Mouse (Mus musculus) liver, embryonic 14.5 days (tissue): Measurements from ENCODE around the gene Cpd. TPM values are rescaled to one million over a fixed set of nuclear protein-coding genes. Genes with fewer than 3 reads are reported as not detected.

Experiments used
- ATAC-seq: fragments of 200-750 bp; cut with Nextera tagmentation; 2 replicates; pipeline ENCODE4 v1.8.0; 2017; ENCODE audit warnings: moderate number of reproducible peaks, mild to moderate bottlenecking, moderate library complexity; ENCODE audit not compliant: insufficient read depth
- DNase-seq, 3 experiments: peaks; one replicate each; pipeline ENCODE4 v3.0.0-alpha.2; 2012 to 2013; ENCODE audit warnings: low read depth in 3 of 3, low spot score in 3 of 3
- H3K27ac ChIP-seq: fragments of 300-500 bp; sonication (generic); 2 replicates; pipeline ENCODE4 v1.5.1; 2014; ENCODE audit warnings: moderate library complexity, mild to moderate bottlenecking, control low read depth, inconsistent platforms
- H3K27me3 ChIP-seq: fragments of 300-500 bp; sonication (generic); 2 replicates; pipeline ENCODE4 v1.6.1; 2014; ENCODE audit warnings: mild to moderate bottlenecking, low read length, moderate library complexity; ENCODE audit not compliant: control insufficient read depth, insufficient read depth
- H3K36me3 ChIP-seq: fragments of 300-500 bp; sonication (generic); replicated peaks from 2 replicates; pipeline ENCODE4 v1.6.1; 2014; ENCODE audit warnings: low read depth; ENCODE audit not compliant: control insufficient read depth, insufficient read depth
- H3K4me1 ChIP-seq, 2 experiments: fragments of 200-500 bp in 1 of 2; fragments of 300-500 bp in 1 of 2; sonication (generic) in 1 of 2; replicated peaks; 2 replicates each; pipeline ENCODE4 v1.6.1; 2012 to 2014; ENCODE audit warnings: antibody characterized with exemption in 1 of 2, inconsistent platforms in 1 of 2, low read length in 1 of 2; ENCODE audit not compliant: control insufficient read depth in 2 of 2, insufficient read depth in 2 of 2
- H3K4me2 ChIP-seq: fragments of 300-500 bp; sonication (generic); 2 replicates; pipeline ENCODE4 v1.6.1; 2014; ENCODE audit warnings: low read depth, mild to moderate bottlenecking, control low read depth, moderate library complexity
- H3K4me3 ChIP-seq, 2 experiments: fragments of 200-500 bp in 1 of 2; fragments of 300-500 bp in 1 of 2; sonication (generic) in 1 of 2; 2 replicates each; pipeline ENCODE4 v1.5.1; 2012 to 2014; ENCODE audit warnings: low read depth in 2 of 2, low read length in 2 of 2, mild to moderate bottlenecking in 2 of 2, control low read depth in 1 of 2, inconsistent platforms in 1 of 2, moderate library complexity in 1 of 2; ENCODE audit not compliant: insufficient read depth in 1 of 2
- H3K9ac ChIP-seq: fragments of 300-500 bp; sonication (generic); replicated peaks from 2 replicates; pipeline ENCODE4 v1.6.1; 2014; ENCODE audit warnings: mild to moderate bottlenecking, control low read depth, moderate library complexity
- H3K9me3 ChIP-seq: fragments of 300-500 bp; sonication (generic); 2 replicates; pipeline ENCODE4 v1.6.1; 2016; ENCODE audit warnings: low read length, mixed read lengths; ENCODE audit not compliant: control insufficient read depth
- CTCF ChIP-seq: IDR thresholded peaks from 2 replicates; pipeline ENCODE4 v1.5.1; 2016; ENCODE audit warnings: antibody characterized with exemption, low read depth, control low read depth
- EP300 ChIP-seq: IDR thresholded peaks from 2 replicates; pipeline ENCODE4 v1.6.1; 2016; ENCODE audit warnings: antibody characterized with exemption, low read depth
- WGBS: fragments of 180-500 bp; shearing (Covaris S2); extraction: QIAGEN DNeasy Blood & Tissue Kit; methylation state at CpG from one replicate; pipeline ENCODE4 v1.1.7; 2014; ENCODE audit not compliant: insufficient replicate concordance; 5-methylcytosine and 5-hydroxymethylcytosine counted together
- polyA plus RNA-seq, 2 experiments: library from polyadenylated mRNA; depleted of rRNA in 1 of 2; stranded (reverse) in 1 of 2; unstranded in 1 of 2; fragments of >200 nt; fragmentation: Nextera tagmentation in 1 of 2; extraction: Ambion mirVana in 1 of 2; gene quantifications; 2 replicates each; pipeline versions ENCODE4 v1.2.1 to v1.2.3; 2012 to 2014

Gene Cpd
- polyA plus RNA-seq, 2 experiments: 7.2 to 8.2 TPM

DNA sequence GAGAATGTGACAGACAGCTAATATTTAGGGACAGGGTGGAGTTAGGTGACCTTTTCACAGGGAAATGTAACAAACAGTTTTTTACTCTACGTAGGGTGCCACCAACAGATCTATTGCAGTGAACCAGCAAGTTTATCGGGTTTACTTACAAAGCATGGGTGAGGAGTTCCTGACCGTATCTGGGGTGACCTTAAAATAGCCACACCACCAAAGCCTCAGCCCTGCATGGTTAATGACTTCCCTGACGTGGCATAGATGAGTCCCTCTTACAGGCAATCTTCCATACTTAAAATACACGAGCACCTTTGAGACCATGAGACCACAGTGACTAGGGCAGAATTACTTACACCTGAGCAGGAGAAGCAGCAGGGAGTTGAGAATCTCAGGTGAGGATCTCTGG is 12.0 kb upstream of the Cpd start:
- DNase-seq (no peak), ATAC-seq (no peak)
- Histone ChIP-seq H3K9ac (no peak overlapping the region), H3K4me1 (peaks cover 0 to 13% of the 10 kb centered on the region in 2 experiments; a peak in 2 of 4 replicates), H3K27ac (no peak overlapping the region), H3K4me3 (no peak overlapping the region), H3K4me2 (no peak overlapping the region), H3K36me3 (no peaks in the 10 kb centered on the region), H3K9me3 (no peaks in the 10 kb centered on the region), H3K27me3 (no peaks in the 10 kb centered on the region)
- WGBS: 14% methylated on average over 5 of the region's 5 CpGs
- TF ChIP-seq CTCF: no peak
- no peak for TF ChIP-seq EP300

DNA sequence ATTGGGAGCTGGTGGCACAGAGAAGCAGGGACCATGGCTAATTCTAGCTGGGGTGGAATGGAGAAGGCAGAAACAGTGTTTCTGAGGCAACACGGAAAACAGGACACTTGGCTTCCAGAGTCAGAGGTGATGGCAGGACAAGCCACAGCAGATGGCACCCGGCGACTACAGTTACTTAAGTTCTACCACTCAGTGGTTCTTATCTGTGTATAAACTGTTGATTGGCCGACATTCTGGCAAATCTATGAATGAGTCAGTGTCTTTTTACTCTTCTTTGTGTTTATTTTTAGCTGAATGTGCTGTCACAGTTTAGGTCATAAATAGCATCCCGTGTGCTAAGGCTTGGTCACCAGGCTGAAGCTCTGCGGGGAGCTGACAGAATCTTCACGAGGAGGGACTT is 10.3 kb upstream of the Cpd start:
- 46% methylated on average over 7 of the region's 7 CpGs for WGBS
- DNase-seq (no peak), ATAC-seq (no peak)
- H3K4me1 ChIP-seq: peaks cover 0 to 13% of the 10 kb centered on the region in 2 experiments; a peak in 2 of 4 replicates
- no peaks in the 10 kb centered on the region for H3K36me3 ChIP-seq
- H3K27me3 ChIP-seq: no peaks in the 10 kb centered on the region
- no peak overlapping the region for H3K4me2 ChIP-seq
- H3K9ac ChIP-seq: no peak overlapping the region
- no peak overlapping the region for H3K4me3 ChIP-seq
- no peak overlapping the region for H3K27ac ChIP-seq
- H3K9me3 ChIP-seq: no peaks in the 10 kb centered on the region
- TF ChIP-seq EP300 (no peak), CTCF (no peak)

DNA sequence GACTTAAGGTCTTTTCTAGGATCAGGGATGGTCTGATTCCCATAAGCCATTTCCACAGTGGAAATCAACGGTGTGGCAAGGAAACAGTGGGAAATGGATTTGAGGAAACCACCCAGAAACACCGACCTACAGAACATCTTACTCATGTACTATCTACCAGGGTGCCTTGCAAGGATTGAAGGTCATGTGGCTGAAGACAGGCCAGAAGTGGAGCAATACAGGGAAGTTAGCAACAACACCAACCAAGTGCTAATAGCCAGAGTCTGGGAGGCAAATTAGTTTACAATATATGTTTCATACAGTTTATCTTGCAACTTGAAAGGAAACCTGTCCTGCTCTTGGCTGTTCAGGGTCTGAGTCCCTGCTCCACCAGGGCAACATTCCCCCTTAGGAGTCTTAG is 9.8 kb upstream of the Cpd start:
- Histone ChIP-seq H3K4me2 (no peak overlapping the region), H3K9ac (no peak overlapping the region), H3K36me3 (no peaks in the 10 kb centered on the region), H3K4me3 (no peak overlapping the region), H3K27me3 (no peaks in the 10 kb centered on the region), H3K4me1 (peaks cover 0 to 13% of the 10 kb centered on the region in 2 experiments; a peak in 2 of 4 replicates), H3K9me3 (no peaks in the 10 kb centered on the region), H3K27ac (no peak overlapping the region)
- TF ChIP-seq EP300 (no peak), CTCF (no peak)
- ATAC-seq (no peak), DNase-seq (no peak)
- WGBS: 51% methylated on average over 2 of the region's 2 CpGs

DNA sequence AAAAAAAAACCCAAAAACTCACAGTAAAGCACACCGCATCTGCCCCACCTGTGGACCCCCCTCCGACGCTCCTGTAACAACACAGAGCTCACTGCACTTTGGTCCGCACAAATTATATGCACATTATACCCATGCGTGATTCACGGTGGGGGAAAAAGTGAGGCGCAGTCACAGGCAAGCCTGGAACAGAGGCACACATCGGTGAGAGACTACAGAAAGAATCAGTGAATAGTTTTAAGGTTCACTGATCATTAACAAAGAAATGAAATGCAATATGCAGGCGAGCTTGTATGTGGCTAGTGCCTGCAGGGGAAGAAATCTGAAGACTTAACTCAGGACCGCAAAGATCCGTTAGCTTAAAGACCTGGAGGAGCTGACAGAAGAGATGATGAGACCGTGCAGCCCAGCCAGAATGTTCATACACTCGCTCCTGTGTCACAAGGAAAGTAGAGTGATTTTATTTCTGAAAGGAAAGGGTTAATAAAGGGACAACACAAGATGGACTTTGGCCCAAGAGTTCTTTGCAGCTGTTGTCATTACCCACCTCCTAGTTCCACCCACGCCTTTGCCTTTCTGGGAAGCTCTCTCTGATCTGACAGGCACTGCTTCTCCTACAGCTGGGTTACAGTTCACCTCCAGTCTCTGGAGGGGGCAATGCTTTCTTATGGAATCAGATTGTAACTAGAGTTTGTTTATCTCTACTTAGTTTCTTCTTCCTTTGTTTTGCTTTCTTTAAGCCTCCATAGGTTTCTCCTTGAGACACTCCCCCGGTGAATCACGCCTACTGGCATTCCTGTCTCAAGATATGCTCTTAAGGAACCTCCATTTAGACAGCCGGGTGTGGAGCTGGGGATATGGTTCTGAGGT is 7.9 kb upstream of the Cpd start:
- no peaks in the 10 kb centered on the region for H3K36me3 ChIP-seq
- WGBS: 67% methylated on average over 17 of the region's 17 CpGs

DNA sequence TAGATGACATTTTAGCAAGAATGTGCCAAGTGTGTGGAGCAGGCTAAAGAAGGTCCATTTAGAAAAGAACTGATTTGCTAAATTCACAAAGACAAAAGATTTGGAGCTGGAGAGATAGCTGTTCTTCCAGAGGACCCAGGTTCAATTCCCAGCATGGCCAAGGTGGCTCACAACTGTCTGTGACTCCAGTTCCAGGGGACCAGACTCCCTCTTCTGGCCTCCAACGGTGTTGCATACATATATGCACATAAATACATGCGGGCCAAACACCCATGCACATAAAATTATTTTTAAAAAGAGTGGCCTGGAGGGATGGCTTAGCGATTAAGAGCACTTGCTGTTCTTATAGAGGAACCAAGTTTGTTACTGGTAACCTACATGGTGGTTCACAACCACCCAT is 4.7 kb upstream of the Cpd start:
- no peak for ATAC-seq
- H3K27me3 ChIP-seq: no peaks in the 10 kb centered on the region
- H3K9ac ChIP-seq: no peak overlapping the region
- 62% methylated on average over 3 of the region's 3 CpGs for WGBS
- H3K27ac ChIP-seq: no peak overlapping the region
- peaks cover 2 to 8% of the 10 kb centered on the region in 2 experiments; a peak in 3 of 4 replicates for H3K4me1 ChIP-seq
- no peak for TF ChIP-seq EP300
- peak; percentile 63 for TF ChIP-seq CTCF
- no peak overlapping the region for H3K4me3 ChIP-seq
- H3K4me2 ChIP-seq: no peak overlapping the region
- H3K9me3 ChIP-seq: no peaks in the 10 kb centered on the region; the same call in 1 of the 2 replicates
- no peak for DNase-seq
- H3K36me3 ChIP-seq: no peaks in the 10 kb centered on the region

More for the DNA sequence above, 7.9 kb upstream of the Cpd start:
- H3K27me3 ChIP-seq: no peaks in the 10 kb centered on the region
- peaks cover 0 to 13% of the 10 kb centered on the region in 2 experiments; a peak in 2 of 4 replicates for H3K4me1 ChIP-seq
- H3K4me2 ChIP-seq: no peak overlapping the region
- no peak for ATAC-seq
- H3K9ac ChIP-seq: no peak overlapping the region
- no peaks in the 10 kb centered on the region; the same call in 1 of the 2 replicates for H3K9me3 ChIP-seq
- TF ChIP-seq CTCF (no peak), EP300 (no peak)
- H3K27ac ChIP-seq: no peak overlapping the region
- H3K4me3 ChIP-seq: no peak overlapping the region
- DNase-seq: no peak
